9 mouse cellular contexts compared by ENCODE assay signal in genomic region chr9:103525041-103525537, GRCm38 (mm10). TPM values are rescaled to one million over a fixed set of nuclear protein-coding genes. Genes with fewer than 3 reads are reported as not detected.
DNase-seq lines count a peak whose midpoint lies in the region; ATAC-seq and TF ChIP-seq lines count a peak whose summit lies in the region.
"Had no signal": no experiment of that assay in that cellular context is flagged by ENCODE, and none has a peak within 500 bp of the region (broad histone marks: within the 10 kb centered on the region; RNA-seq: fewer than 3 reads in every experiment).

No protein-coding gene starts in this region.

- H3K27me3 ChIP-seq in intestine, embryonic 16.5 days (replicated peaks; ENCODE audit: control insufficient read depth, insufficient read depth, low read length), result no peaks in the 10 kb centered on the region
- H3K27me3 ChIP-seq in intestine, embryonic 15.5 days (replicated peaks), result no peaks in the 10 kb centered on the region
- no peaks in the 10 kb centered on the region for H3K27me3 ChIP-seq in embryonic facial prominence, embryonic 12.5 days
- H3K27me3 ChIP-seq in kidney, embryonic 16.5 days (ENCODE audit: insufficient read depth, low read length), result no peaks in the 10 kb centered on the region
- no peaks in the 10 kb centered on the region for H3K27me3 ChIP-seq in neural tube, embryonic 12.5 days (replicated peaks)
- no peaks in the 10 kb centered on the region for H3K27me3 ChIP-seq in thymus, adult 2 months (ENCODE audit: control insufficient read depth, insufficient read depth, low read length)
- H3K27me3 ChIP-seq: liver, embryonic 15.5 days had no signal

- intact Hi-C loops in gastrocnemius, postnatal 36 days (cut with DNase I), result no loop called here

- WGBS in intestine, embryonic 16.5 days, result 19% methylated on average over 10 of the region's 10 CpGs
- 26% methylated on average over 10 of the region's 10 CpGs for WGBS in intestine, embryonic 15.5 days
- WGBS in embryonic facial prominence, embryonic 12.5 days, result 15% methylated on average over 10 of the region's 10 CpGs
- 18% methylated on average over 10 of the region's 10 CpGs for WGBS in kidney, embryonic 16.5 days
- WGBS in neural tube, embryonic 12.5 days, result 14% methylated on average over 10 of the region's 10 CpGs
- 59% methylated on average over 10 of the region's 10 CpGs for WGBS in thymus, adult 2 months

- H3K9ac ChIP-seq in intestine, embryonic 16.5 days (ENCODE audit: low read depth, low read length), result no peak overlapping the region
- H3K9ac ChIP-seq in intestine, embryonic 15.5 days, result no peak overlapping the region
- H3K9ac ChIP-seq in embryonic facial prominence, embryonic 12.5 days, result no peak overlapping the region
- H3K9ac ChIP-seq in kidney, embryonic 16.5 days (replicated peaks; ENCODE audit: low read length), result no peak overlapping the region
- H3K9ac ChIP-seq in neural tube, embryonic 12.5 days, result no peak overlapping the region
- H3K9ac ChIP-seq: liver, embryonic 15.5 days had no signal

- TF ChIP-seq POLR2A in thymus, adult 2 months (IDR thresholded peaks at IDR 0.05; ENCODE audit: control insufficient read depth, extremely low read depth, insufficient read depth, low read length, poor library complexity), result no peak

- no peaks in the 10 kb centered on the region for H3K4me1 ChIP-seq in intestine, embryonic 16.5 days (ENCODE audit: control insufficient read depth, insufficient read depth, low read length)
- no peaks in the 10 kb centered on the region; the same call in 1 of the 2 replicates for H3K4me1 ChIP-seq in intestine, embryonic 15.5 days (replicated peaks)
- peaks cover 19% of the 10 kb centered on the region for H3K4me1 ChIP-seq in embryonic facial prominence, embryonic 12.5 days
- H3K4me1 ChIP-seq in kidney, embryonic 16.5 days (ENCODE audit: insufficient read depth, low read length), result peaks cover 33% of the 10 kb centered on the region
- peaks cover 29% of the 10 kb centered on the region for H3K4me1 ChIP-seq in neural tube, embryonic 12.5 days
- H3K4me1 ChIP-seq in thymus, adult 2 months (replicated peaks; ENCODE audit: control insufficient read depth, insufficient read depth, low read length), result no peaks in the 10 kb centered on the region
- H3K4me1 ChIP-seq: liver, embryonic 15.5 days had no signal

- H3K27ac ChIP-seq in intestine, embryonic 16.5 days (ENCODE audit: low read length), result no peak overlapping the region
- no peak overlapping the region for H3K27ac ChIP-seq in intestine, embryonic 15.5 days
- H3K27ac ChIP-seq in embryonic facial prominence, embryonic 12.5 days, result no peak overlapping the region
- no peak overlapping the region for H3K27ac ChIP-seq in kidney, embryonic 16.5 days (ENCODE audit: low read length)
- no peak overlapping the region; the same call in 1 of the 2 replicates for H3K27ac ChIP-seq in neural tube, embryonic 12.5 days
- H3K27ac ChIP-seq in thymus, adult 2 months (ENCODE audit: control insufficient read depth, insufficient read depth, low read length), result no peak overlapping the region
- H3K27ac ChIP-seq: liver, embryonic 15.5 days had no signal

- no peak for TF ChIP-seq CTCF in thymus, adult 2 months (IDR thresholded peaks at IDR 0.05; ENCODE audit: borderline replicate concordance, control insufficient read depth, extremely low read depth, insufficient read depth, low read length, poor library complexity)

- no peaks in the 10 kb centered on the region for H3K9me3 ChIP-seq in intestine, embryonic 16.5 days (ENCODE audit: control insufficient read depth, low read length)
- H3K9me3 ChIP-seq in intestine, embryonic 15.5 days, result no peaks in the 10 kb centered on the region
- H3K9me3 ChIP-seq in embryonic facial prominence, embryonic 12.5 days, result no peaks in the 10 kb centered on the region
- no peaks in the 10 kb centered on the region for H3K9me3 ChIP-seq in kidney, embryonic 16.5 days (ENCODE audit: low read length)
- H3K9me3 ChIP-seq in neural tube, embryonic 12.5 days, result no peaks in the 10 kb centered on the region
- H3K9me3 ChIP-seq: liver, embryonic 15.5 days had no signal

- H3K36me3 ChIP-seq in intestine, embryonic 16.5 days (ENCODE audit: control insufficient read depth, insufficient read depth, low read length), result no peaks in the 10 kb centered on the region
- H3K36me3 ChIP-seq in intestine, embryonic 15.5 days, result no peaks in the 10 kb centered on the region
- H3K36me3 ChIP-seq in embryonic facial prominence, embryonic 12.5 days, result no peaks in the 10 kb centered on the region
- H3K36me3 ChIP-seq in kidney, embryonic 16.5 days (ENCODE audit: insufficient read depth, low read length), result no peaks in the 10 kb centered on the region
- H3K36me3 ChIP-seq in neural tube, embryonic 12.5 days, result no peaks in the 10 kb centered on the region
- no peaks in the 10 kb centered on the region for H3K36me3 ChIP-seq in thymus, adult 2 months (ENCODE audit: control insufficient read depth, insufficient read depth, low read length)
- H3K36me3 ChIP-seq: liver, embryonic 15.5 days had no signal

- H3K4me2 ChIP-seq in intestine, embryonic 16.5 days (ENCODE audit: low read depth, low read length), result no peak overlapping the region
- H3K4me2 ChIP-seq in intestine, embryonic 15.5 days (replicated peaks), result no peak overlapping the region
- H3K4me2 ChIP-seq in embryonic facial prominence, embryonic 12.5 days (replicated peaks), result no peak overlapping the region
- 0 out of 2 replicates have a peak overlapping the region, but pooled peaks have one; percentile 5 for H3K4me2 ChIP-seq in kidney, embryonic 16.5 days (replicated peaks; ENCODE audit: low read depth, low read length)
- H3K4me2 ChIP-seq in neural tube, embryonic 12.5 days (replicated peaks), result peak overlapping the region; percentile 16
- H3K4me2 ChIP-seq: liver, embryonic 15.5 days had no signal

- no peak overlapping the region for H3K4me3 ChIP-seq in intestine, embryonic 16.5 days (ENCODE audit: low read length)
- no peak overlapping the region for H3K4me3 ChIP-seq in intestine, embryonic 15.5 days (replicated peaks)
- H3K4me3 ChIP-seq in embryonic facial prominence, embryonic 12.5 days, result no peak overlapping the region
- H3K4me3 ChIP-seq in kidney, embryonic 16.5 days (ENCODE audit: low read length), result no peak overlapping the region
- H3K4me3 ChIP-seq in neural tube, embryonic 12.5 days, result no peak overlapping the region
- no peak overlapping the region for H3K4me3 ChIP-seq in thymus, adult 2 months (ENCODE audit: control insufficient read depth, insufficient read depth, low read length)
- H3K4me3 ChIP-seq: liver, embryonic 15.5 days had no signal

- 0 out of 2 replicates have a peak, but pooled peaks have one; percentile 21 for ATAC-seq in intestine, embryonic 16.5 days
- ATAC-seq in intestine, embryonic 15.5 days, result no peak
- ATAC-seq in embryonic facial prominence, embryonic 12.5 days (ENCODE audit: insufficient number of reproducible peaks, insufficient read depth, low FRiP score, low TSS enrichment), result peak; percentile 12; the same call in 1 of the 2 replicates
- peak; percentile 47; the same call in 1 of the 2 replicates for ATAC-seq in kidney, embryonic 16.5 days (ENCODE audit: low FRiP score, low TSS enrichment)
- ATAC-seq in neural tube, embryonic 12.5 days (ENCODE audit: low FRiP score, low read depth), result peak; percentile 66

- no peak for DNase-seq in right cerebral cortex, adult 18-20 months
- no peak for DNase-seq in thymus, adult 2 months
- DNase-seq in gastrocnemius, postnatal 36 days, result no peak

RNA-seq across cellular contexts. Expression of gene Bfsp2, which starts 44.9 kb away (rescaled TPM):
- polyA plus RNA-seq in intestine, embryonic 16.5 days (2015; fragmentation: Nextera tagmentation; extraction: Ambion mirVana), result not detected in 2 replicates
- 0.19 and 0.76 TPM in 2 replicates for polyA plus RNA-seq in intestine, embryonic 15.5 days (2015; fragmentation: Nextera tagmentation; extraction: Ambion mirVana)
- polyA plus RNA-seq in embryonic facial prominence, embryonic 12.5 days (2016; fragmentation: Nextera tagmentation; extraction: Ambion mirVana), result 1.8 and 3.1 TPM in 2 replicates
- 0.54 and 0.57 TPM in 2 replicates for polyA plus RNA-seq in kidney, embryonic 16.5 days (2015; fragmentation: Nextera tagmentation; extraction: Ambion mirVana)
- 0.62 and 0.83 TPM in 2 replicates for polyA plus RNA-seq in neural tube, embryonic 12.5 days (2016; fragmentation: Nextera tagmentation; extraction: Ambion mirVana)
- 0.98 and 1.4 TPM in 2 replicates for polyA plus RNA-seq in thymus, adult 2 months (2012; rRNA removed)
- total RNA-seq in gastrocnemius, postnatal 36 days (2021), result under 1 TPM; 0.35 to 0.71 TPM

Comparison
In these comparisons a context has a peak if more than half of its experiments do, and no peak if none do; other contexts are left out.
1. H3K4me2 ChIP-seq: peak in kidney, embryonic 16.5 days (single experiment) and neural tube, embryonic 12.5 days (single experiment); none in intestine, embryonic 16.5 days (single experiment), intestine, embryonic 15.5 days (single experiment) and embryonic facial prominence, embryonic 12.5 days (single experiment).